Mouse (Mus musculus) ES-Bruce4 (cell line): ENCODE data around the gene Gm10553.
"Not testable (repeated sequence)": the region's sequence is repeated elsewhere in the genome, so short reads cannot be mapped to it uniquely, and the experiment has no call there.

Experiments used
- CTCF ChIP-seq: IDR thresholded peaks from one replicate; pipeline ENCODE4 v1.8.1; 2011; ENCODE audit warnings: low read depth, low read length
- EP300 ChIP-seq: IDR thresholded peaks from 2 replicates; pipeline ENCODE4 v1.6.1; 2011; ENCODE audit warnings: low read depth, low read length; ENCODE audit not compliant: insufficient read depth
- POLR2A ChIP-seq: IDR thresholded peaks from one replicate; pipeline ENCODE4 v1.8.1; 2011; ENCODE audit warnings: low read length; ENCODE audit not compliant: insufficient read depth

- not testable (repeated sequence) for TF ChIP-seq CTCF, POLR2A, EP300
These were observed 15.2 kb upstream of the Gm10553 start for GRCm38 (mm10) chr1:85084803-85085202.
